Mouse (Mus musculus) thymus, adult 18-20 months (tissue): ENCODE data around the gene Psd.

ENCODE experiments used
- DNase-seq, 2 experiments: peaks; one replicate each; pipeline ENCODE4 v3.0.0; 2022; ENCODE audit warnings: mixed read lengths in 2 of 2

Psd gene

GRCm38 (mm10) chr19:46338331-46338936 lies 11.5 kb upstream of the Psd start, which contains the start of gene Cuedc2:
Gene Cuedc2 (minus strand): TSS chr19:46338702.
- peak; percentile 87 to 94 for DNase-seq

GRCm38 (mm10) chr19:46337719-46338330 lies 10.9 kb upstream of the Psd start:
- DNase-seq: no peak

GRCm38 (mm10) chr19:46333906-46334305 lies 7.0 kb upstream of the Psd start:
- no peak for DNase-seq

GRCm38 (mm10) chr19:46332721-46333339 lies 5.9 kb upstream of the Psd start:
- no peak for DNase-seq

- DNase-seq: no peak
Observed at GRCm38 (mm10) chr19:46331936-46332335, 5.0 kb upstream of the Psd start.

- no peak for DNase-seq
Observed at GRCm38 (mm10) chr19:46331326-46331725, 4.4 kb upstream of the Psd start.

GRCm38 (mm10) chr19:46330696-46331095 lies 3.7 kb upstream of the Psd start:
- no peak for DNase-seq

- DNase-seq: no peak
Observed at GRCm38 (mm10) chr19:46329951-46330350, 3.0 kb upstream of the Psd start.

GRCm38 (mm10) chr19:46329031-46329641 lies 2.2 kb upstream of the Psd start:
- DNase-seq: no peak

GRCm38 (mm10) chr19:46328081-46329030 lies 1.4 kb upstream of the Psd start, which contains the start of gene Fbxl15:
Gene Fbxl15 (plus strand): TSS chr19:46328184.
- peak; percentile 80 to 85 for DNase-seq

GRCm38 (mm10) chr19:46327531-46328064 lies 642 bp upstream of the Psd start:
- no peak for DNase-seq

GRCm38 (mm10) chr19:46326019-46326755 lies 769 bp downstream of the Psd start:
- DNase-seq: no peak

- DNase-seq: no peak
Observed at GRCm38 (mm10) chr19:46324918-46325317, 2.0 kb downstream of the Psd start.

- no peak for DNase-seq
Observed at GRCm38 (mm10) chr19:46324366-46324765, 2.6 kb downstream of the Psd start.

- DNase-seq: no peak
Observed at GRCm38 (mm10) chr19:46323716-46324115, 3.2 kb downstream of the Psd start.

GRCm38 (mm10) chr19:46322996-46323572 lies 3.9 kb downstream of the Psd start:
- DNase-seq: no peak

- DNase-seq: no peak
Observed at GRCm38 (mm10) chr19:46322144-46322995, 4.6 kb downstream of the Psd start.

GRCm38 (mm10) chr19:46321101-46321943 lies 5.6 kb downstream of the Psd start:
- peak in 1 of 2 experiments; percentile 71 for DNase-seq
